Mouse (Mus musculus): ENCODE data around the gene Trcg1. TPM values are rescaled to one million over a fixed set of nuclear protein-coding genes. Genes with fewer than 3 reads are reported as not detected.
A peak's percentile ranks its signal among the peaks of the same experiment; 100 is the strongest.

The Trcg1 gene
- polyA plus RNA-seq, 1 experiment = not detected

DNA sequence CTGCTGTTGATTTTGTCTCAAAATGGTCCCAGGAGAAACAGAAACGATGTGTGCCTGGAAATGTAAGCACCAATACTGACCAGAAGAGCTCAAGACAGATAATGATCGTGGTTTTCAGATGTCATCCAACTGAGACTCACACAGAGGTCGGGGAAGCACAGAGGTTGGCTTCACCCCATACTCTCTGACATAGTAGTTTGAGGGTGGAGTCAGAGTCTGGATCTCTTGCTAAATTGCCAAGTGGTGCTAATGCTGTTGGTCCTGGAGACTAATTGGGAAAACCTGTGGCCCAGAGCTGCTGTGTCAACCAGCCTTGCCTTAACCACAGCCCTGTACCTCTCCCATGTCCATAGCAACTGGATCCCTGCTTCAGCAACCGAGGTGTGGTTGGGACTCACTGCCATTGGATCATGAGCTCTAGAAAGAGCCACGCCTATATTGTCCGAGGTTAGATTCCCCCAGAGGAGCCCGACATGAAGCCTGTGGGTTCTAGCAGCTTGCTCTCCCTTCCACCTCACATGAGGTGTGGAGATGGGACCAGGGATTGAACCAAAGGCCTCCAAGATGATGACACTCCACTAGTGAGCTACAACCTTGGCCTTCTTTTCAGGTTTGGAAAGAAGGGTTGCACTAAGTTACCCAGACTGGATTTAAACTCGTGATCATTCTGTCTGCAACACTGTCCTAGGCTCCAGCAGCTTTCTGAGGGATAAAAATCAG, 4.7 kb upstream of the Trcg1 start:
- DNase-seq (ENCODE audit: extremely low spot score in 1 of 2, low spot score in 1 of 2) = no peak

DNA sequence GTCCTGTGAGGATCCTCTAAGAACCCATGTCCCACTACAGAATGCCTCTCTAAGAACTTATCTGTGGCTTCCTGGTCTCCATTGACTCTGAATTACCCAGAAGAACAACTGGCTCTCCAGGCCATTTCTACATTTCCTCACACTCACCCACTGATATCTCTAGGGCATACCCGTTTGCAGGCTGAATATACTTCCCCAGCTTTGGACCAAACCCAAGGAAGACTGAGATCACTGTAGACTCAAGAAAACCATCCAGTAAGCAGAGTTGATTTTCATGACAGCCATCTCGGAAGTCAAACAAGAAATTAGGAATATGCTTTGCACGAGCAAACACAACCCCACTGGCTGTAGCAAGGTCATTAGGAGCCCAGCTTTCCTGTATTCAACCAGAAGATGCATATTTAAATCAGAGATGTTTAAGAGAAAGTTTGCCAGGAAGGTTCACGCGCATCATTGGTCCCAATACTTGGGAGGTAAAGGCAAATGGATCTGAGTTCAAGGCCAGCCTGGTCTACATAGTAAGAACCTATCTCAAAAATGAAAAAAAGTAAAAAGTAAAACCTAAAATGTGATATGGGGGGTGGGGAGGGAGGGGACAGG, 3.9 kb upstream of the Trcg1 start:
- no peak for DNase-seq (ENCODE audit: extremely low spot score in 1 of 2, low spot score in 1 of 2)

DNA sequence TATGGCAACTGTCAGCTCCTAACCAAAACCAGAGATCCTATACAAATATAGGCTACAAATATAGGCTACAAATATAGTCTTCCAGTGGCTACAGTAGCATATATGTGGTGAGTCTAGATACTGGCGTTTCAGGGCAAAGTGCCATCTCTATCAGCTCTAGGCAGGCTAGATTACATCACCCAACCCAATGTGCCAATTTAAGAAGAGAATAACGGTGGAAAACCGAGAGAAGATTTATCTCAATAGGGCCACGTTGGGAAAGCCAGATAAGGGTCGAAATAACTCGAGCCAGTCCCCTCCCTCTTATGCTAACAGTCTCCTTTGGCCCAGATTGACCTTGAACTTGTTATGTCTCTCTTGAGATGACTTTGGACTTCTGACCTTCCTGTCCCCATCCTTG, 3.2 kb upstream of the Trcg1 start:
- no peak for DNase-seq (ENCODE audit: extremely low spot score in 1 of 2, low spot score in 1 of 2)

DNA sequence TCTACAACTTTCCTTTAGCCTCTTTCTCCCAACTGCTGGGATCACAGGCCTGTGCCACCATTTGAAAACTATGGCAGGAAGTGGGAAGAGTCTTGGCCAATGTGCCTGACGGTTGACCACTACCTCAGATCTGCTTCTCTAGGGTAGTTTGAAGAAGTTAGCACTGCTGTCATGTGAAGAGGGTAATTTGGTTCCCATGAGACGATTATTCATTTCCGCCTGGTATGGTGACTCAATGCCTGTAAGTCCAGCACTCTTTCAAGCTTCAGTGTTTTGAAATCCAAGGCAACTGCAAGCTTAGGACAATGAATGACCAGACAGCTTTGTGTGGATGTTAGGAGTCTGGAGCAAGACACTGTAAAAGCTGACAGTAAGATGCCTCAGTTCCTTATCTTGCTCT, 2.6 kb upstream of the Trcg1 start:
- no peak for DNase-seq (ENCODE audit: extremely low spot score in 1 of 2, low spot score in 1 of 2)

DNA sequence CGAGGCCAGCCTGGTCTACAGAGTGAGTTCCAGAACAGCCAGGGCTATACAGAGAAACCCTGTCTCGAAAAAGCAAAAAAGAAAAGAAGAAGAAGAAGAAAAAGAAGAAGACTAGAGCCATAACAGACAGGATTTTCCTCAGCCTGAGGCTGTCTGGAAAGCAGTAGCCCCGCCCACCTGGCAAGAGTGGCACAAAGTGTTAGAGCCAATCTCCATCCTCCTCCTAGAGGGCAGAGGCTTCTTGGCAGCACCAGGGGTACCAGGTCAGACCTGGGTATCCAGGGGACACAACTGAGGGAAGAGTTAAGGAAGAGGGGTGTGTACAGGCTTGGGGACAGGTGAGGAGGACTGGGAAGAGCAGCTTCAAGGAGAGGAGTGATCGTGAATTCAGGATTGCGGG, 1.3 kb downstream of the Trcg1 start:
- DNase-seq (ENCODE audit: extremely low spot score in 1 of 2, low spot score in 1 of 2) = no peak

DNA sequence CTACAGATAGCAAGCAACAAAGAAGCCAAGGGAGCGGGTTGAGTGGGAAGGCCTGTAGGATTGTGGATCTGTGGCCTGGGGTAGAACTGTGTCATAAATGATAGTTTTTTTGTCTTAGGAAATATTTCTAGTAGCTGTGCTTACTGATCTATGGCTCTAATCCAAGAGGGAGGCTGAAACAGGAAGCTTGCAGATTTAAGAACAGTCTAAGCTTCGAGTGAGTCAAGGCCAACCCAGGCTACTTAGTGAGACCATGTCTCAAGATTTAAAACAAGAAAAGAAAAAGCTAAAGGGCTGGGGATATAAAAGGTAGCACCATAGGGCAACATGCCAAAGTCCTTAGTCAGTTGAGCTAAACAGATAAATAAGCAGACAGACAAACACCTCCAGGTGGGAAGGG, 1.9 kb downstream of the Trcg1 start:
- no peak for DNase-seq (ENCODE audit: extremely low spot score in 1 of 2, low spot score in 1 of 2)

DNA sequence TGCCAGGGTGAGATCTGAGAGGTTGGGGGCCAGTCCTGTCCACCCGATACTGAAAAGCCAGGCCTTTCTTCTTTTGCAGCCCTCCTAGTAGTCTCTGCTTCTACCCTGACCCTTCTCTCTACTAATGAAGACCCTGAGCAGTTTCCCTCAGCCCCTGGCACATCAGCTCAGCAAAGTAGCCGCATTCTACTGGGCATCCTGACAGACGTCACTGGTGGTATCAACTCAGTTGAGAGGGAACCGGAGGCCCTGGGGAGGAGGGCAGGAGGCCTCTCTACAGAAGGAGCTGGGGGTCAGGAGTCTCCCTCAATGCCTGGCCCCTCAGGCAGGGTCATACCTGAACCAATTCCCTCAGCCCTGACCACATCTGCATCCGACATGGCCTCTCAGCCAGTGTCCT, 4.8 kb downstream of the Trcg1 start:
- no peak for DNase-seq (ENCODE audit: extremely low spot score in 1 of 2, low spot score in 1 of 2)

DNA sequence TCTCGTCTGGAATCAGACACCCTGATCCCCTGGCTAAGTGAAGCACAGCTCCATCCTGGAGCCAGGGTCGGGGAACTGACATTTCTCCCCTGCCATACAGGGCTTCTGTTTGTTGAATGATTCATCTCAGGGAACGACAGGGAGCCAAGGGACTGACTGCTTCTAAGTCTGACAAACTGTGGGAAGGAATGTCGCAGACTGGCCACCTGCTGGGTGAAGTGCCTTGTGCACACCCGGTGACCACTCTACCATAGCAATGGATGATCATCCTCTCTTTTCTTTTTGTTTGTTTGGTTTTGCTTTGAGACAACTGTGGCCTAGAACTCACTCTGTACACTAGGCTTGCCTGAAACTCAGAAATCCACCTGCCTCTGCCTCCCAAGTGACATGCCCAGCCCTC, 6.6 kb downstream of the Trcg1 start:
- no peak for DNase-seq (ENCODE audit: extremely low spot score in 1 of 2, low spot score in 1 of 2)

DNA sequence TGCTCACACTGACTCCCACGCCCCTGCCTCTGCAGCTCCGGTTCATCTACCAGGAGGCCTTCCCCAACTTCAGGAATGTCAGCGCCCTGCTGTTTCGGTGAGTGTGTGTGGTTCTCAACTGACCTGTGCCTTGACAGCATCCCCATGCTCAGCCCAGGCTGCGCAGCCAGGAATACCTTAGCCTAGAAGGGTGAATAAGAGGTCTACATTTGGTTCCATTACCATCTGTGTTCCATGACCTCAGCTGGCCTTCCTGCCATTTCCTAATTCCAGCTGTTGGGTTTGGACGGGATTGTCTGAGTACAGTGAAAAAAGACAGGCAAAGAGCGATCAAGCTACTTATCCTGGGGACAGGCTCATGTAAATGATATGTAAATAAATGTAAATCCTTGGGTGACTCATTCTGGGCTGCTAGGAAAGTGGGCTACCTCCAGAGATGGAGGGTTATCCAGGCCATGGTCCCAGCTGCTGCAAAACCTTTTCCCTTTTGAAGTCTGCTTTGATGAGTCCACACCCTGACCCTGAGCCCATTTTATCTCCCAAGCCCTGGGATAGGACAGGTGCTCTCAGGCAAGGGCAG, 7.8 kb downstream of the Trcg1 start:
- DNase-seq (ENCODE audit: extremely low spot score in 1 of 2, low spot score in 1 of 2) = no peak

DNA sequence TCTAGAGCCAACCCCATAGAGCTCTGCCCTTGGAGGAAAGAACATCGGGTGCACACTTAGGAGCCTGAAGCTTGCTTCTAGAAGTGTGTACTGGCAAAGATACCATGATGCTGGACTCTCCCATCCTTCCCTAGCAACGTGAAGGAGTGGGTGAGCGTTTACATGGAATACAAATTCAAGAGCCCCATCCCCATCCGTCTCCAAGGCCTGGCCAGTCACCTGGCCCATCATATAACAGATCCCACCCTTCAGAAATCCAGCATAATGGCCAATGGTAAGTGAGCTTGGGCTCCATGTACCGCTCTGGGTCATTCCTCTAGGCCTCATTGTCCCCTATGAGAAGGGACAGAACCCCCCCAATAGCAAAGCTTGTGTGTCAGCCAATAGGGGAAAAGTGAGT, 10.1 kb downstream of the Trcg1 start:
- no peak for DNase-seq (ENCODE audit: extremely low spot score in 1 of 2, low spot score in 1 of 2)

DNA sequence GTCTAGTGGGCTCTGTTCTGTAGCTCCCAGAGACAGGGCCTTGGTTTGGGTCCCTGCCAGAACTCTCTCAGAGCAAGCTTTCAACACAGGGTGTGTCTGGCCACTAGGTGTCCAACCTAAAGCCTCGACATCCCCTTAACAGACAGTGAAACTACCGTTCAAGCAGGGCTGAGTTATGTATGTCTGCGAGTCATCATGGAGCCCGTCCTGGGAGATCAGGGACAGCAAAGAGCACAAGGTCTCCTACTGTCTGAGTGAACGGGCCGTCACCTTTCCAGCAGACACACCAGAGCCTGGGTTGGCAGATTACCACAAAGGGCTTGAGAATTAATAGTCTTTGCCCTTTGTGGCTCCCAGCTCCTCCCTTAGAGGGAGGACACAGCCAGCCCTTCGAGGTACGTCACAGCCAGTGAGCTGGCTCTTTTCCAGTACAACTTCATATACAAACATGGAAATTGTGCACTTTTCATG, 10.9 kb downstream of the Trcg1 start:
- no peak for DNase-seq (ENCODE audit: extremely low spot score in 1 of 2, low spot score in 1 of 2)

DNA sequence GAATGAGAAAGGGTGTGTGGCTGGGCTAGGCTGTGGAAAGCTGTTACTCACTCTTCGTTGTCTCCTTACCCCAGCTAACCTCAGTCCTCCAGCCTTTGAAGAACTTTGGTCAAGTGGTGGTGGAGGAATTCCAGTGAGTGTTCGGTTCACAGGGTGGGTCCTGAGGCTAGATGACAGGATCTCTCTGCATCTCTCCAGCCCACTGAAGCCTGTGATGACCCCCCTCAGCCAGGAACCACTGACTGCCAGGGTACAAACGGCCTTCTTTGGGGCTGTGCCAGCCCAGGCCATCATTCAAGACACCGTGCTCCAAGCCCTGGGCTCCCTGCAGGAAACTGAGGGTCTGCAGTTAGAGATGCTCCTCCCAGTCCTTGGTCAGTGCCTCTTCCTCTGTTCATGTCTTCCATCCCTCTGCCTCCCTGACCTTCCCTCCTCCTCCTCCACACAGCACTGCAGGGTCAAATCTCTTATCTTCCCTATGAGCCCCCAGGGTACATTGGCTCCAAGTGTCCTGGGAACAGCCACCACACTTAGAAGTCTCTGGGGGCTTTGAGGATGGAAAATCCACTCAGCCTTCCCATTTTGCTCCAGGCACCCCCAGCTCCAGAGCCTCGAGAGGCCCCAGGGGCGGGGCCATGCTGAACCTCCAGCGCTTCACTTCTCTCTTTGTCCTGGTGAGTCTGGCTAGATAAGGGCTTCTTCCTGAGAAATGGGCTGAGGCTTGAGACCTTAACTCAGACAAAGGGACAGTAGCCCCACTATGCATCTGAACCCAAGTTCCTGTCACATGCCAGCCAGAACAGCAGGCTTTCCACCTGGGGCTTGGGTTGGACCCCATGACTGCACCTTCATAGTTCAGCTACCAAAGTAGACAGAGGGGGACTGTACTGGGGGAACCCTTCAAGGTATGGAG, 11.9 kb downstream of the Trcg1 start:
- DNase-seq (ENCODE audit: extremely low spot score in 1 of 2, low spot score in 1 of 2) = no peak

DNA sequence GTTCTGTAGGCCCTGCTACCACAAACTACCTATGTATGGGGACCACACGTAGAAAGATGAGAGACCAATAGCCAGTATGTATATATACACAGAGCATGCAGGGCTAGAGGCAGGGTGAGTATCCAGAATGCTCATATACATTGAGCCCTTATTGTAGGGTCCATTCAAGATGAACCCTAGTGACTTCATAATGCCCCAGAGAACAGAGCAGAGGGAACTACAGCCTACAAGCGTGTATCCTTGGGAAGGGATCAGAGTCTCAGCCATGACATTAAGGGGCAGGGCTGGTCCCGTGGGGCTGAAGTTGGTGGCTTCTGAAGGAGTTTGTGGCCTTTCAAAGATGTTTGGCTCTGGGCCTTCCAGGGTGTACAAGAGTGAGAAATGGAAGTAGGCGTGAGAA, 13.7 kb downstream of the Trcg1 start:
- DNase-seq (ENCODE audit: extremely low spot score in 1 of 2, low spot score in 1 of 2) = no peak

DNA sequence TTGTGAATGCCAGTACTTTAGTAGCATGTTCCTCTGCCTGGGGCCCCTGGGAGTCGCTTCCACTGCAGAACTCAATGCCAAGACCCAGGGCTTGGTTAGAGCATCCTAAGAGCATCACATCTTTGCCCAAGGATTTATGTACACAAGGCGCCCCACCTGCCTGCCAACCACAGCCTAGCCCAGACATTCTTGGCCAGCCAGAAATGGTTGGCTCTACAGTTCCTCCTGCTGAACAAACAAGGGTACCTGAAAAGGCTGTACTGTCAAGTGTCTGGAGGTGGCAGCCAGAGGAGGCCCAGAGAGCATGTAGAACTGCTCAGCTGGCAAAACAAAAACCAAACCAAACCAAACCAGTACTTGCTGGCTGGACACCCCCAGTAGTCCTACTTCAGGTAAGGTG, 14.8 kb downstream of the Trcg1 start:
- no peak for DNase-seq (ENCODE audit: extremely low spot score in 1 of 2, low spot score in 1 of 2)

DNA sequence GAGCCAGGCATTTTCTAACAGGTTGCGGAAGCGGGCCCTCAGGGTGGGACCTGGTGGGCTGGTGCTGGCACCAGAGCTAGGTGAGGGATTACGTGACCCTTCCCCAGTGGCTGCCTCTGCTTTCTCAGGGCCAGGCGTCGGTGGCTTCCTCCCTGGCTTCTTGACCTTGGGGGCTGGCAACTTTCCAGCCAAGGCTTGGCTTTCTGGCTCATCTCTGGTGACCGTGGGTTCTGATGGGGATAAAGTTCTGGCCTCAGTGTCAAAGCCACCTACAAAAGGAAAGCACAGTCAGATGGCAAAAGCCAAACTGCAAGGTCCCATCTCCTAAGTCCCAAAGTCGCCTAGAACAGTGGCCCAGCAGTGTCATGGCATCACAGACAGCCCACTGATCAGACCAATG, 17.7 kb downstream of the Trcg1 start:
- DNase-seq (ENCODE audit: extremely low spot score in 1 of 2, low spot score in 1 of 2) = no peak

DNA sequence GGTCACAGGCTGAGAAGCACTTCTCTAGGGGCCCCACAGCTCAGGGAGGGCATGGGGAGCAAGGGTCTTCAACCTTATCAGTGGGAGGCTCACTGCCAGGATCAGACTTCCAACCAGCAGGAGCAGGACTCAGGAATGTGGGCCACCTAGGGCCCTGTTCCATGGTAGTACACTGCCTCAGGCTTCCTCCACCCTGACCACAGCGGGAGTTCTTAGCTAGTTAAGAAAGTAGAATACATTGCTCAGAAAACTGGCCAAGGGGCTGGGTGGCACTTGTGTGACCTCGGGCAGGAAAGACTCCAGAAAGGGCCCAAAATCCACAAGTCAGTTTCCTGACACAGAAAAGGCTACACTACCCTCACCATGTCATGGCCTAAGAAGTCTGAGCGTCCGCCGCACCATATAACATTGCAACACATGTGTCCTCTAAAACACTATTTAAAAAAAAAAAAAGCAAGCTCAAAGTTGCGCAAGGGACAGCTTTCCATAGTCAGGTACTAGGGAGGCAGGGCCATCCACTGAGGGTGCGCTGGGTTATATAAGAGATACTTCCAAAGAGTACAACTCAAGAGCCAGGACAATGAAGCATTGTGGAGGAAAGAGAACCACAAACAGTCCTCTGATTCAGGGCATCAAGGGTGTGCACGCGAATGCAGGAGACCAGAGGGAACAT, 18.6 kb downstream of the Trcg1 start:
- DNase-seq (ENCODE audit: extremely low spot score in 1 of 2, low spot score in 1 of 2) = no peak

DNA sequence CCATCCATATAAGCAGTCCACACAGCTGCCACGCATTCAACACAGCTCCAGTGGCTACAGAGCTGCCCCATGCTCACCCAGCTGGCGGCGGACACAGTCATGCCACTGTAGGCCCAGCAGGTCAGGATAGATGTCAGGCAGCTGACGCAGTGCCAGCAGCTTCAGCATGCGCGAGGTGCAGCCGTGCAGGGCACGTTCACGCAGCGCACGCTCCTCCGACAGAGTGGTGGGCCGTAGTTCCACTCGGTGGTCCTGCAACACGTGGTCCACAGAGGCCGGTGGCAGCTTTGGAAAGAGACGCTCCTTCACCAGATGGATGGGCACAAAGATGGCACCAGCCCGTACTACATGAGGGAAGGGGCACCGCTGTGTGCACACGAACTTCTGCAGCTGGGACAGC, 20.0 kb downstream of the Trcg1 start:
- DNase-seq (ENCODE audit: extremely low spot score in 1 of 2, low spot score in 1 of 2) = no peak

DNA sequence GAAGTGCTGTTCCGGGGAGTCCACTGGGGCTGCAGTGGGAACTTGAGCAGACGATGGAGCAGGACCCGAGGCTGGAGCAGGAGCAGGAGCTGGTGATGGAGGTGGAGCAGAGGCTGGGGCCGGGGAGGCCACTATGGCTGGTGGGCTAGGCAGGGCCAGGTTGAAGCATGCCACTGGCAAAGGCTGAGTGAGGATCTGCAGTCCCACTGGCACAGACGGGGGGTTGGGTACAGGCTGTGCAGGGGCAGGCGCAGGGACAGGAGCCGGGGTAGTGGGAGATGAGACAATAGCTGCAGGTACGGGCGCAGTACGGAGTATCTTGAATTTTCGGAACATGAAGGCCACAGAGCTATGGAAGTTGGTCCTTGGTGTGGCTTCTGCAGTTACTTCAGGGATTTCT, 20.5 kb downstream of the Trcg1 start:
- DNase-seq (ENCODE audit: extremely low spot score in 1 of 2, low spot score in 1 of 2) = no peak

DNA sequence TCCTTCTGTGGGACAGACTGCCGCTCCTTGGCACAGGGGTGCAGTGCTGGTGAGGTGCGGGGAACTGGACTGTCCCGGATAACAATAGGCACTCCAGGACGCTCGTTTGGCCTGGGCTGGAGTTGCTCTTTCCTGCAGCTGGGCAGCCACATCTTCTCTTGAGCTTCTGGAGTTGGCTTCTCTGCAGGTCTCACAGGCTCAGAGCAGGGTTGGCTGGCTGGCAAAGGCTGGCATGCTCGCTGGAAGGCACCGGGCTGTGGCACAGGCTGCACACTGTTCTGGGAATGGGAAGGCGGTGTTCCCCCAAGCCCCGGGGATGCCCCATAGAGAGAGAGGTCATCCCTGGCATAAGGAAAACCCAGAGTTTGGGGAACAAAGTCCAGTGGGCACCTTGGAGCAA, 21.3 kb downstream of the Trcg1 start:
- DNase-seq (ENCODE audit: extremely low spot score in 1 of 2, low spot score in 1 of 2) = no peak

DNA sequence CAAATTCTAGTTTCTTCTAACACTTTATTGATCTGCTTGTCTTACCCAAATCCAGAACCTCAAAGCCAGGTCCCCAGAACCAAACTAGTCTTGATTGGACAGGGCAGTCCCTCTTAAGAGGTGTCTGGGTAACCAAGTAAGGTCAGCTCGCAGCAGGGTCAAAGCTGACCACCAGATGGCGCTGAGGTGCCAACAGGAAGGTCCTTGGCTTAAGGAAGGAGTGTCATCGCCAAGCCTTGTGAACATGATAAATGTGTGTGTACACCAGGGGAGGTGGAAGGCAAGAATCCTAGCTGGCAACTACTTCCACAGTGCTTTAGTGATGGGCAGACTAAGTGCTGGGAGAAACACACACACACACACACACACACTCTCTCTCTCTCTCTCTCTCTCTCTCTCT, 23.4 kb downstream of the Trcg1 start:
- DNase-seq (ENCODE audit: extremely low spot score in 1 of 2, low spot score in 1 of 2) = peak; percentile 81 to 95

DNA sequence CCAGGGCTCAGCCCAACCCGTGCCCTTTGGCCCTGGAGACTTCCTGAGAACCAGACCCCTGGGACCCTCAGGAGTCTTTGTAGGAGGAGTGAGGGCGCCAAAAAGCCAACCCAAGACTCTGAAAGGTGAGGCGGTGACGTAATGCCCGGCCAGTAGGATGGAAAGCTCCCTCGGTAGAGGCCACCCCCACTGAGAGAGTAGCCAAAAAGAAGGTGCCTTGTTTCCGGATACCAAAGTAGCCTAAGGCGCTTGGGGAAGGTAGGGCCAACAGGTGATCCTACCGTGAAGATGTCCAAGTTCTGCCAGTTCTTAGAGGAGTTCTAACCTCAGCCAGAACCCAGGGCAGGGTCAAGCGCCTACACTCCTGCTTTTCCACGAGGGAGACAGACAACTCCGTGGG, 24.6 kb downstream of the Trcg1 start:
- DNase-seq (ENCODE audit: extremely low spot score in 1 of 2, low spot score in 1 of 2) = no peak

Data from frontal cortex, adult 2 months (tissue).